ENCODE assay signal across 26 mouse cellular contexts in genomic region chr3:61255643-61256042, GRCm38 (mm10).
"Had no signal": no experiment of that assay in that cellular context is flagged by ENCODE, and none has a peak within 500 bp of the region (broad histone marks: within the 10 kb centered on the region; RNA-seq: fewer than 3 reads in every experiment).

No protein-coding gene starts in this region.

- H3K4me2 ChIP-seq: heart, embryonic 11.5 days; heart, embryonic 13.5 days; heart, embryonic 15.5 days; hindbrain, embryonic 13.5 days; hindbrain, embryonic 15.5 days; limb, embryonic 12.5 days; liver, embryonic 11.5 days; liver, embryonic 13.5 days; liver, embryonic 15.5 days had no signal

- H3K36me3 ChIP-seq: heart, embryonic 13.5 days; heart, embryonic 15.5 days; hindbrain, embryonic 13.5 days; hindbrain, embryonic 15.5 days; limb, embryonic 10.5 days; limb, embryonic 12.5 days; liver, embryonic 13.5 days; liver, embryonic 15.5 days had no signal

- H3K27ac ChIP-seq: heart, adult 2 months; heart, embryonic 13.5 days; heart, embryonic 15.5 days; hindbrain, embryonic 13.5 days; hindbrain, embryonic 15.5 days; hindbrain, postnatal 0 days; layer of hippocampus, adult 2 months; left cerebral cortex, adult 2 months; limb, embryonic 10.5 days; limb, embryonic 12.5 days; liver, embryonic 13.5 days; liver, embryonic 15.5 days had no signal

- H3K9ac ChIP-seq: heart, embryonic 13.5 days; heart, embryonic 15.5 days; hindbrain, embryonic 13.5 days; hindbrain, embryonic 15.5 days; limb, embryonic 12.5 days; liver, embryonic 13.5 days; liver, embryonic 15.5 days had no signal

- DNase-seq: gastrocnemius, postnatal 14 days; gastrocnemius, postnatal 36 days; heart, adult 11 months; heart, adult 2 months; heart, postnatal 14 days; heart, postnatal 36 days; kidney, adult 11 months; kidney, adult 8-10 months; kidney, postnatal 10 days; kidney, postnatal 25 days; kidney, postnatal 4 days; liver; liver, embryonic 13.5 days had no signal

- H3K9me3 ChIP-seq: heart, embryonic 13.5 days; heart, embryonic 15.5 days; hindbrain, embryonic 13.5 days; hindbrain, embryonic 15.5 days; limb, embryonic 10.5 days; limb, embryonic 12.5 days; liver, embryonic 13.5 days; liver, embryonic 15.5 days had no signal

- H3K4me3 ChIP-seq: heart, adult 2 months; heart, embryonic 13.5 days; heart, embryonic 15.5 days; hindbrain, embryonic 13.5 days; hindbrain, embryonic 15.5 days; layer of hippocampus, adult 2 months; left cerebral cortex, adult 2 months; limb, embryonic 10.5 days; limb, embryonic 12.5 days; liver, embryonic 13.5 days; liver, embryonic 15.5 days had no signal

- ATAC-seq: hindbrain, postnatal 0 days; intestine, embryonic 16.5 days had no signal

- H3K27me3 ChIP-seq: heart, embryonic 13.5 days; heart, embryonic 15.5 days; hindbrain, embryonic 13.5 days; hindbrain, embryonic 15.5 days; limb, embryonic 12.5 days; liver, embryonic 13.5 days; liver, embryonic 15.5 days had no signal

- H3K4me1 ChIP-seq: heart, embryonic 13.5 days; heart, embryonic 15.5 days; hindbrain, embryonic 13.5 days; hindbrain, embryonic 15.5 days; limb, embryonic 10.5 days; limb, embryonic 12.5 days; liver, embryonic 13.5 days; liver, embryonic 15.5 days had no signal
